Comparison of ENCODE assay signal across 8 mouse cellular contexts in the genomic region with DNA sequence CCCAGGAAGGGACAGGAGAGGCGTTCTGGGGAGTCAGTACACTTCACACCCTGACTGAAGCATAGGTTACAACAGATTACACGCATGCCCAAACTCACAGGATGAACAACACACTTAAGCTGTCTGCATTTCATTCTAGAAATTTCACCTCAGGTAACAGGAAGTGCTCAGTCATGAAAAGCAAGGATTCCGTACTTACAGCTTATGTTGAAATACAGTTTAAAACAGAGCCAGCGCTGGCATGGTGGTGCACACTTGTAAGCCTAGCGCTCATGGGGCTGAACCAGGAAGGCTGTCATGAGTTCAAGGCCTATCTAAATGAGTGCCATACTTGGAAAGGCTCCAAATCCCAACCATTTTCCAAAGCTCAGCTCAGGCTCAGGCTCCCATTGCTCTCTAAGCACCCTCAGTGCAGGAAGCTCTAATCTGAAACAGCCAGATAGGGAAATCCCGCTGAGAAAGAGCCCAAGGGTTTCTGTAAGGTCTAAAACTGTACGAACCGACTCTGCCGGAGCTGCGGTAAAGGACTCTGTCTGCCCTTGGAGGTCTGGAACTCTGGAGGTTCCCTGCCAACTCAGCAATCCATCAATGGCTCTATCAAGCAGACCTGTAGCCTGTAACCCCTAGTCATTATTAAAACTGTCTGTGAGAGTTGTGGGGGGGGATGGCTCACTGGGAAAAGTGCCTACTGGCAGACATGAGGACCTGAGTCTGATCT. TPM values are rescaled to one million over a fixed set of nuclear protein-coding genes. Genes with fewer than 3 reads are reported as not detected.
DNase-seq lines count a peak whose midpoint lies in the region; ATAC-seq and TF ChIP-seq lines count a peak whose summit lies in the region.

No protein-coding gene starts in this region.

- no peak; the same call in 1 of the 2 replicates for ATAC-seq in lung, embryonic 14.5 days (ENCODE audit: insufficient read depth)
- ATAC-seq in embryonic facial prominence, embryonic 15.5 days (ENCODE audit: insufficient number of reproducible peaks, low FRiP score, low TSS enrichment, low read depth), result no peak
- peak; percentile 29 for ATAC-seq in intestine, postnatal 0 days

- H3K9ac ChIP-seq in lung, embryonic 14.5 days, result no peak overlapping the region
- no peak overlapping the region for H3K9ac ChIP-seq in embryonic facial prominence, embryonic 15.5 days
- H3K9ac ChIP-seq in intestine, postnatal 0 days (ENCODE audit: low read depth, low read length), result no peak overlapping the region

- TF ChIP-seq CTCF in lung, embryonic 14.5 days (IDR thresholded peaks at IDR 0.05; ENCODE audit: low read depth), result no peak
- TF ChIP-seq CTCF in intestine, postnatal 0 days (IDR thresholded peaks at IDR 0.05; ENCODE audit: low read depth), result no peak
- TF ChIP-seq CTCF in small intestine, adult 2 months (IDR thresholded peaks at IDR 0.05; ENCODE audit: extremely low read depth, insufficient read length, insufficient replicate concordance, low read depth, low read length), result no peak

- peak overlapping the region; percentile 57 for H3K4me2 ChIP-seq in lung, embryonic 14.5 days
- peak overlapping the region; percentile 38; the same call in 1 of the 2 replicates for H3K4me2 ChIP-seq in embryonic facial prominence, embryonic 15.5 days (replicated peaks)
- peak overlapping the region; percentile 59 for H3K4me2 ChIP-seq in intestine, postnatal 0 days (replicated peaks; ENCODE audit: low read depth)

- H3K4me3 ChIP-seq in lung, embryonic 14.5 days (ENCODE audit: low read depth, low read length), result no peak overlapping the region
- H3K4me3 ChIP-seq in embryonic facial prominence, embryonic 15.5 days (replicated peaks), result no peak overlapping the region
- no peak overlapping the region for H3K4me3 ChIP-seq in intestine, postnatal 0 days (ENCODE audit: low read depth, low read length)
- H3K4me3 ChIP-seq in small intestine, adult 2 months (ENCODE audit: low read depth, low read length), result no peak overlapping the region

- H3K36me3 ChIP-seq in lung, embryonic 14.5 days (ENCODE audit: insufficient read depth), result no peaks in the 10 kb centered on the region; the same call in 1 of the 2 replicates
- no peaks in the 10 kb centered on the region for H3K36me3 ChIP-seq in embryonic facial prominence, embryonic 15.5 days
- H3K36me3 ChIP-seq in intestine, postnatal 0 days (ENCODE audit: control insufficient read depth, insufficient read depth), result no peaks in the 10 kb centered on the region; the same call in 1 of the 2 replicates
- H3K36me3 ChIP-seq in small intestine, adult 2 months (ENCODE audit: control insufficient read depth, insufficient read depth, low read length), result no peaks in the 10 kb centered on the region

- TF ChIP-seq POLR2A in small intestine, adult 2 months (IDR thresholded peaks at IDR 0.05; ENCODE audit: low read depth, low read length), result no peak

- no peaks in the 10 kb centered on the region for H3K9me3 ChIP-seq in lung, embryonic 14.5 days (ENCODE audit: low read depth, low read length)
- H3K9me3 ChIP-seq in embryonic facial prominence, embryonic 15.5 days (replicated peaks), result no peaks in the 10 kb centered on the region
- H3K9me3 ChIP-seq in intestine, postnatal 0 days (ENCODE audit: control insufficient read depth), result no peaks in the 10 kb centered on the region

- no peaks in the 10 kb centered on the region for H3K27me3 ChIP-seq in lung, embryonic 14.5 days (ENCODE audit: insufficient read depth, low read length)
- no peaks in the 10 kb centered on the region for H3K27me3 ChIP-seq in embryonic facial prominence, embryonic 15.5 days
- H3K27me3 ChIP-seq in intestine, postnatal 0 days (replicated peaks; ENCODE audit: control insufficient read depth, insufficient read depth, low read length), result no peaks in the 10 kb centered on the region
- H3K27me3 ChIP-seq in small intestine, adult 2 months (ENCODE audit: control insufficient read depth, insufficient read depth, low read length), result no peaks in the 10 kb centered on the region

- peaks cover 32% of the 10 kb centered on the region for H3K4me1 ChIP-seq in lung, embryonic 14.5 days (ENCODE audit: insufficient read depth)
- H3K4me1 ChIP-seq in embryonic facial prominence, embryonic 15.5 days, result peaks cover 69% of the 10 kb centered on the region
- peaks cover 35% of the 10 kb centered on the region for H3K4me1 ChIP-seq in intestine, postnatal 0 days (replicated peaks; ENCODE audit: control insufficient read depth, insufficient read depth, low read length)
- H3K4me1 ChIP-seq in small intestine, adult 2 months (ENCODE audit: control insufficient read depth, insufficient read depth, insufficient read length, low read length), result peaks cover 54% of the 10 kb centered on the region

- WGBS in lung, embryonic 14.5 days, result 43% methylated on average over 10 of the region's 10 CpGs
- WGBS in embryonic facial prominence, embryonic 15.5 days, result 48% methylated on average over 10 of the region's 10 CpGs
- 29% methylated on average over 10 of the region's 10 CpGs for WGBS in intestine, postnatal 0 days
- WGBS in small intestine, adult 2 months, result 31% methylated on average over 10 of the region's 10 CpGs

- peak; percentile 66 for DNase-seq in lung, embryonic 14.5 days
- DNase-seq in lung, postnatal 4 days, result no peak
- DNase-seq in layer of hippocampus, adult 18-20 months (ENCODE audit: low spot score in 2 of 2), result no peak
- no peak for DNase-seq in cerebellum, adult 9-11 months
- DNase-seq in layer of hippocampus, postnatal 25 days (ENCODE audit: extremely low spot score in 1 of 2, low spot score in 1 of 2), result no peak

- peak overlapping the region; percentile 69 for H3K27ac ChIP-seq in lung, embryonic 14.5 days (ENCODE audit: low read depth)
- H3K27ac ChIP-seq in embryonic facial prominence, embryonic 15.5 days (replicated peaks), result peak overlapping the region; percentile 84
- peak overlapping the region; percentile 82 for H3K27ac ChIP-seq in intestine, postnatal 0 days (ENCODE audit: low read depth, low read length)
- H3K27ac ChIP-seq in small intestine, adult 2 months (ENCODE audit: insufficient read depth, low read depth, low read length), result peak overlapping the region; percentile 28; the same call in 1 of the 2 replicates

RNA-seq across cellular contexts. Expression of a gene that starts 12.1 kb away (rescaled TPM):
- polyA plus RNA-seq in lung, embryonic 14.5 days (2014; fragmentation: Nextera tagmentation; extraction: Ambion mirVana), result 13.2 and 14.2 TPM in 2 replicates
- polyA plus RNA-seq in embryonic facial prominence, embryonic 15.5 days (2015; fragmentation: Nextera tagmentation; extraction: Ambion mirVana), result 12.6 and 12.8 TPM in 2 replicates
- polyA plus RNA-seq in intestine, postnatal 0 days (2015; fragmentation: Nextera tagmentation; extraction: Ambion mirVana), result 4.5 and 5.3 TPM in 2 replicates
- polyA plus RNA-seq in small intestine, adult 2 months (2012; rRNA removed), result 6.3 and 9.7 TPM in 2 replicates
- 10 to 100 TPM; 62.3 to 68.6 TPM for total RNA-seq in layer of hippocampus, adult 18-20 months (2021)
- 10 to 100 TPM; 62.1 to 62.7 TPM for total RNA-seq in layer of hippocampus, postnatal 25 days (2021)

Comparison
In these comparisons a context has a peak if more than half of its experiments do, and no peak if none do; other contexts are left out.
1. H3K27ac ChIP-seq: peak in every context shown above with its lines; median percentile 84 in embryonic facial prominence, embryonic 15.5 days; 82 in intestine, postnatal 0 days; 69 in lung, embryonic 14.5 days; 28 in small intestine, adult 2 months.